Mouse (Mus musculus) liver, postnatal 0 days (tissue): ENCODE results near the gene 4930544D05Rik. TPM values are rescaled to one million over a fixed set of nuclear protein-coding genes. Genes with fewer than 3 reads are reported as not detected.
A peak's percentile ranks its signal among the peaks of the same experiment; 100 is the strongest.

Experiments
- ATAC-seq: fragments of 200-750 bp; cut with Nextera tagmentation; 2 replicates; pipeline ENCODE4 v1.8.0; 2017; ENCODE audit warnings: mild to moderate bottlenecking, moderate library complexity
- DNase-seq: peaks from one replicate; pipeline ENCODE4 v3.0.0-alpha.2; 2016
- H3K27ac ChIP-seq: fragments of 300-500 bp; sonication (generic); 2 replicates; pipeline ENCODE4 v1.5.1; 2014; ENCODE audit warnings: antibody characterized with exemption, moderate library complexity, mild to moderate bottlenecking, low read depth
- H3K27me3 ChIP-seq: fragments of 300-500 bp; sonication (generic); 2 replicates; pipeline ENCODE4 v1.6.1; 2014; ENCODE audit warnings: low read length, control low read depth, mixed read lengths; ENCODE audit not compliant: insufficient read depth
- H3K36me3 ChIP-seq: fragments of 300-500 bp; sonication (generic); replicated peaks from 2 replicates; pipeline ENCODE4 v1.6.1; 2014; ENCODE audit warnings: mild to moderate bottlenecking, control low read depth, low read length, moderate library complexity, mixed read lengths; ENCODE audit not compliant: insufficient read depth
- H3K4me1 ChIP-seq: fragments of 300-500 bp; sonication (generic); 2 replicates; pipeline ENCODE4 v1.6.1; 2014; ENCODE audit warnings: antibody characterized with exemption, mild to moderate bottlenecking, control low read depth; ENCODE audit not compliant: insufficient read depth
- H3K4me2 ChIP-seq: fragments of 300-500 bp; sonication (generic); 2 replicates; pipeline ENCODE4 v1.6.1; 2014; ENCODE audit warnings: low read depth, mild to moderate bottlenecking, low read length, moderate library complexity, mixed read lengths
- H3K4me3 ChIP-seq: fragments of 300-500 bp; sonication (generic); 2 replicates; pipeline ENCODE4 v1.5.1; 2014; ENCODE audit warnings: low read depth, low read length
- H3K9ac ChIP-seq: fragments of 300-500 bp; sonication (generic); replicated peaks from 2 replicates; pipeline ENCODE4 v1.6.1; 2014; ENCODE audit warnings: mild to moderate bottlenecking, moderate library complexity
- H3K9me3 ChIP-seq: fragments of 300-500 bp; sonication (generic); 2 replicates; pipeline ENCODE4 v1.6.1; 2016; ENCODE audit warnings: mild to moderate bottlenecking, control low read depth, low read length, mixed read lengths
- CTCF ChIP-seq: sonication (generic); IDR thresholded peaks from 2 replicates; pipeline ENCODE4 v1.5.1; 2016; ENCODE audit warnings: antibody characterized with exemption, low read depth
- EP300 ChIP-seq: IDR thresholded peaks from 2 replicates; pipeline ENCODE4 v1.6.1; 2016; ENCODE audit warnings: antibody characterized with exemption, low read depth, mild to moderate bottlenecking
- WGBS: fragments of 180-500 bp; shearing (Covaris S2); extraction: QIAGEN DNeasy Blood & Tissue Kit; methylation state at CpG from one replicate; pipeline ENCODE4 v1.1.7; 2014; ENCODE audit not compliant: insufficient replicate concordance; 5-methylcytosine and 5-hydroxymethylcytosine counted together
- polyA plus RNA-seq: library from polyadenylated mRNA; unstranded; fragments of >200 nt; fragmentation: Nextera tagmentation; extraction: Ambion mirVana; gene quantifications from 2 replicates; pipeline ENCODE4 v1.2.1, GENCODE M21; 2015

4930544D05Rik gene
- polyA plus RNA-seq, 1 experiment from 2014 or later, result not detected

DNA sequence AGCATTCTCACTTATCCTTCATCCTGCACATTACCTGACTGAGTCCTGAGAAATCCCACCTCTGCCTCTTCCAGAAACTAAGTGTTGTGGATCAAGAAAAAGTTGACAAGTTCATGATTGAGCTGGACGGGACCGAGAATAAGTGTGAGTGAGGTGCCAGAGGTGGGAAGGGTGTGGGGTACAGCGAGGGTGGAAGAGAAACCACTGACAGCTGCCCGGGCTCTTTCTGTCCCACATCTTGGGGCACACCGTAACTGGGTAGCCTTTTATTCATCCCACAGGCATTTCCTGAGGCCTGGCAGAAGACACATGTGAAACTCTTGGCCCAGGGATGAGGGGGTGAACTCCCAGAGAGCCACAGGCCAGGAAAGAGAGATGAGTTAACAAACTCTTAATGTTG, 42.9 kb downstream of the 4930544D05Rik start:
- no peak overlapping the region for H3K4me3 ChIP-seq
- WGBS, result 72% methylated on average over 5 of the region's 5 CpGs

DNA sequence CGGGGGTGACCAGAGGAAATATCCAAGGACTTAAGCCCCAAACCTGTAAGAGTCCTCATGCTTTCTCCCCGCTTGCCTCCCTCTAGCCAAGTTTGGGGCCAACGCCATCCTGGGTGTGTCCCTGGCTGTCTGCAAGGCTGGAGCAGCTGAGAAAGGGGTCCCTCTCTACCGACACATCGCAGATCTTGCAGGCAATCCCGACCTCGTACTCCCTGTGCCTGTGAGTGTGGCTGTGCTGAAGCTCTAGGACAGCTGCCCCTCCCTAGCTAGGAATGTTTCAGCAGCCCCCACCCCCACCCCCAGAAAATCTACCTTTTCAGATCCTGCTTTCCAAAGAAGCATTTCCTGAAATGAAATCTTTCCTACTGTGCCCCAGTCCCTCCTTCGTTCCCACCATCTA, 43.3 kb downstream of the 4930544D05Rik start:
- Histone ChIP-seq H3K4me3 (no peak overlapping the region), H3K9me3 (no peaks in the 10 kb centered on the region), H3K27ac (no peak overlapping the region), H3K9ac (no peak overlapping the region), H3K36me3 (peaks cover 20% of the 10 kb centered on the region), H3K4me2 (no peak overlapping the region), H3K27me3 (no peaks in the 10 kb centered on the region), H3K4me1 (peaks cover 20% of the 10 kb centered on the region)
- ATAC-seq (no peak), DNase-seq (no peak)
- WGBS, result 82% methylated on average over 8 of the region's 8 CpGs
- TF ChIP-seq CTCF (no peak), EP300 (no peak)

More for the DNA sequence above, 42.9 kb downstream of the 4930544D05Rik start:
- no peak overlapping the region for H3K27ac ChIP-seq
- ATAC-seq (no peak), DNase-seq (no peak)
- H3K4me2 ChIP-seq, result no peak overlapping the region
- H3K9me3 ChIP-seq, result no peaks in the 10 kb centered on the region
- peaks cover 16% of the 10 kb centered on the region for H3K36me3 ChIP-seq
- H3K9ac ChIP-seq, result no peak overlapping the region
- H3K27me3 ChIP-seq, result no peaks in the 10 kb centered on the region
- peaks cover 20% of the 10 kb centered on the region for H3K4me1 ChIP-seq
- no peak for TF ChIP-seq CTCF
- no peak for TF ChIP-seq EP300

- Histone ChIP-seq H3K4me2 (no peak overlapping the region), H3K9ac (no peak overlapping the region), H3K36me3 (peaks cover 35% of the 10 kb centered on the region), H3K27ac (no peak overlapping the region), H3K4me3 (no peak overlapping the region), H3K27me3 (no peaks in the 10 kb centered on the region), H3K4me1 (peaks cover 18% of the 10 kb centered on the region), H3K9me3 (no peaks in the 10 kb centered on the region)
- ATAC-seq, result no peak
- TF ChIP-seq CTCF, result no peak
- TF ChIP-seq EP300, result no peak
- no peak for DNase-seq
- WGBS, result 79% methylated on average over 8 of the region's 8 CpGs
Observed at GRCm38 (mm10) chr11:70660571-70660970, 44.9 kb downstream of the 4930544D05Rik start.

- H3K27ac ChIP-seq, result no peak overlapping the region
- H3K9ac ChIP-seq, result no peak overlapping the region
- no peak for TF ChIP-seq CTCF
- TF ChIP-seq EP300, result no peak
- 88% methylated on average over 8 of the region's 8 CpGs for WGBS
- DNase-seq, result no peak
- peaks cover 43% of the 10 kb centered on the region for H3K36me3 ChIP-seq
- no peak overlapping the region for H3K4me3 ChIP-seq
- no peaks in the 10 kb centered on the region for H3K9me3 ChIP-seq
- no peak for ATAC-seq
- no peaks in the 10 kb centered on the region for H3K27me3 ChIP-seq
- peaks cover 14% of the 10 kb centered on the region for H3K4me1 ChIP-seq
- no peak overlapping the region for H3K4me2 ChIP-seq
Observed at GRCm38 (mm10) chr11:70663101-70663500, 47.5 kb downstream of the 4930544D05Rik start.

- 77% methylated on average over 6 of the region's 6 CpGs for WGBS
- no peak overlapping the region for H3K27ac ChIP-seq
- no peak for ATAC-seq
- H3K36me3 ChIP-seq, result peaks cover 43% of the 10 kb centered on the region
- no peak overlapping the region for H3K4me2 ChIP-seq
- H3K4me3 ChIP-seq, result no peak overlapping the region
- H3K9me3 ChIP-seq, result no peaks in the 10 kb centered on the region
- H3K4me1 ChIP-seq, result peaks cover 15% of the 10 kb centered on the region
- TF ChIP-seq CTCF, result no peak
- TF ChIP-seq EP300, result no peak
- H3K27me3 ChIP-seq, result no peaks in the 10 kb centered on the region
- no peak for DNase-seq
- no peak overlapping the region for H3K9ac ChIP-seq
Observed at GRCm38 (mm10) chr11:70663957-70664356, 48.3 kb downstream of the 4930544D05Rik start.

DNA sequence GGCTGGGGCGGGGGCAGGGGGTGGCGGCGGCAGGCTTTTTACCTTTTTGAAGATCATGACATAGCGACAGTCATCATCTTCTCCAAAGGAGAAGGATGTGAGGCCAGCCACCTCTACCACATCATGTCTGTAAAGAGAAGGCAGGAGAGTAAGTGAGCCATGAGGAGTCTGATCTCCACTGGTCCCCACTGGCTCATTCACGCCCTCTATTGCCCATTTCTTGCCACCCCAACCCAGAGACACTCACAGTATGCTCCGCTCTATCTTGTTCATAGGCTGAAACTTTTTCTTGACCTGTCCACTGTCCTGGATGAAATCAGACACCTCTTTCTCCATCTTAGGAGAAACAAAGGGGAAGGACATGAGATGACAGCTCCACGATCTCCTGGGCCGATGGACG, 49.1 kb downstream of the 4930544D05Rik start:
- H3K27me3 ChIP-seq, result no peaks in the 10 kb centered on the region
- H3K36me3 ChIP-seq, result peaks cover 43% of the 10 kb centered on the region
- TF ChIP-seq EP300, result no peak
- TF ChIP-seq CTCF, result peak; percentile 39
- peaks cover 16% of the 10 kb centered on the region for H3K4me1 ChIP-seq
- no peak overlapping the region for H3K27ac ChIP-seq
- WGBS, result 94% methylated on average over 9 of the region's 9 CpGs
- no peak overlapping the region for H3K4me3 ChIP-seq
- DNase-seq (no peak), ATAC-seq (no peak)
- H3K9ac ChIP-seq, result no peak overlapping the region
- H3K9me3 ChIP-seq, result no peaks in the 10 kb centered on the region
- no peak overlapping the region for H3K4me2 ChIP-seq

Other genes with a start within 250 kb of the 4930544D05Rik start
- 6.1 and 6.4 TPM in 2 replicates for gene Pelp1, start 205.8 kb upstream of the 4930544D05Rik start, polyA plus RNA-seq
- 20.0 and 21.8 TPM in 2 replicates for gene Arrb2, start 183.2 kb upstream of the 4930544D05Rik start, polyA plus RNA-seq
- 14.3 and 15.1 TPM in 2 replicates for gene Med11, start 163.9 kb upstream of the 4930544D05Rik start, polyA plus RNA-seq
- gene Zmynd15, start 156.4 kb upstream of the 4930544D05Rik start, polyA plus RNA-seq, result 0.59 and 0.70 TPM in 2 replicates
- gene Cxcl16, start 155.9 kb upstream of the 4930544D05Rik start, polyA plus RNA-seq, result 9.2 and 9.4 TPM in 2 replicates
- gene Tm4sf5, start 110.6 kb upstream of the 4930544D05Rik start, polyA plus RNA-seq, result 1.7 and 2.8 TPM in 2 replicates
- 1.0 and 1.4 TPM in 2 replicates for gene Vmo1, start 101.2 kb upstream of the 4930544D05Rik start, polyA plus RNA-seq
- 28.0 and 30.8 TPM in 2 replicates for gene Gltpd2, start 96.7 kb upstream of the 4930544D05Rik start, polyA plus RNA-seq
- gene Psmb6, start 90.5 kb upstream of the 4930544D05Rik start, polyA plus RNA-seq, result 317 and 325 TPM in 2 replicates
- not detected in 2 replicates for gene Gm40193, start 82.9 kb upstream of the 4930544D05Rik start, polyA plus RNA-seq
- 1.6 and 1.8 TPM in 2 replicates for gene Pld2, start 75.8 kb upstream of the 4930544D05Rik start, polyA plus RNA-seq
- gene Mink1, start 53.0 kb upstream of the 4930544D05Rik start, polyA plus RNA-seq, result 3.7 and 3.9 TPM in 2 replicates
- 0.19 TPM in 1 of 2 replicates, not detected in the other for gene Chrne, start 3.4 kb downstream of the 4930544D05Rik start, polyA plus RNA-seq
- gene Gp1ba, start 23.3 kb downstream of the 4930544D05Rik start, polyA plus RNA-seq, result 3.5 and 4.1 TPM in 2 replicates
- gene Rnf167, start 31.4 kb downstream of the 4930544D05Rik start, polyA plus RNA-seq, result 54.8 and 55.3 TPM in 2 replicates
- gene Slc25a11, start 31.6 kb downstream of the 4930544D05Rik start, polyA plus RNA-seq, result 140 and 143 TPM in 2 replicates
- gene Pfn1, start 38.8 kb downstream of the 4930544D05Rik start, polyA plus RNA-seq, result 918 and 940 TPM in 2 replicates
- gene Eno3, start 41.4 kb downstream of the 4930544D05Rik start, polyA plus RNA-seq, result 4.0 and 21.3 TPM in 2 replicates
- gene Spag7, start 53.6 kb downstream of the 4930544D05Rik start, polyA plus RNA-seq, result 36.6 and 42.1 TPM in 2 replicates
- 2.8 and 3.4 TPM in 2 replicates for gene Camta2, start 72.3 kb downstream of the 4930544D05Rik start, polyA plus RNA-seq
- 8.3 and 10.8 TPM in 2 replicates for gene Inca1, start 84.3 kb downstream of the 4930544D05Rik start, polyA plus RNA-seq
- 1.8 and 2.2 TPM in 2 replicates for gene Kif1c, start 84.7 kb downstream of the 4930544D05Rik start, polyA plus RNA-seq
- gene Zfp3, start 148.4 kb downstream of the 4930544D05Rik start, polyA plus RNA-seq, result 1.9 and 2.0 TPM in 2 replicates
- 2.6 and 3.0 TPM in 2 replicates for gene Scimp, start 196.7 kb downstream of the 4930544D05Rik start, polyA plus RNA-seq
- 18.3 and 18.5 TPM in 2 replicates for gene Rabep1, start 228.9 kb downstream of the 4930544D05Rik start, polyA plus RNA-seq